Mouse (Mus musculus): ENCODE measurements around the gene Lancl3. TPM values are rescaled to one million over a fixed set of nuclear protein-coding genes. Genes with fewer than 3 reads are reported as not detected.
"Not testable (repeated sequence)": the region's sequence is repeated elsewhere in the genome, so short reads cannot be mapped to it uniquely, and the experiment has no call there.

Gene Lancl3
- polyA plus RNA-seq, 1 experiment from 2014 or later: 0.01 TPM

GRCm38 (mm10) chrX:9259267-9259666 lies 59.6 kb downstream of the Lancl3 start:
- H3K27me3 ChIP-seq: peaks cover 32% of the 10 kb centered on the region
- in situ Hi-C loops (cut with MboI; ENCODE audit: low pct_unique_long_range_greater_than_20kb): no loop called here
- ChIA-PET CTCF (interaction anchor here (1.0 kb wide), 1 partner anchor 58 kb away, joined by 3 read pairs; no protein-coding TSS in a partner anchor), POLR2A (no interaction called here)
- ATAC-seq: no peak
- no peak for TF ChIP-seq CTCF (IDR thresholded peaks at IDR 0.05)
- DNase-seq (ENCODE audit: low read depth, low spot score): no peak

DNA sequence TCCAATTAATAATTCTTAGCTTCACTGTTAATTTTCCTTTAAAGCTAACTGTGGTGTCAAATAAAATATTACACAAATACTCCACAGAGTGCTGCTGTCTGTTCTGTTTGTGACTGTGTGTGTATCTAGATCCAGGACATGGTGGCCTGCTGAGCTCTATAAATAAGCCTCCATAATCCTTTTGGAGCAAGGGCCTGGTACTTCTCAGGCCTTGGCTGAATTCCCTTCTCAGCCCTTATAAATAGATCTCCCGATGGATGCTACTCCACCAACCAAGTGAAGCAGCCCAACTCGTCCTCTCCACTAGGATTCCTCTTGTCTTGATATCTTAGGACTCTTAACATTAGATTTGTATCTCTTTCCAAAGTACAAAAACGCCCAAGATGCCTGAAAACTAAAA lies 71.4 kb downstream of the Lancl3 start:
- ChIA-PET POLR2A (no interaction called here), CTCF (interaction anchor here (1.7 kb wide), 1 partner anchor 9 kb away, joined by 3 read pairs; no protein-coding TSS in a partner anchor)
- ATAC-seq (no peak), DNase-seq (ENCODE audit: low read depth, low spot score) (no peak)
- TF ChIP-seq CTCF (IDR thresholded peaks at IDR 0.05): no peak
- H3K27me3 ChIP-seq: peaks cover 40% of the 10 kb centered on the region
- in situ Hi-C loops (cut with MboI; ENCODE audit: low pct_unique_long_range_greater_than_20kb): no loop called here

DNA sequence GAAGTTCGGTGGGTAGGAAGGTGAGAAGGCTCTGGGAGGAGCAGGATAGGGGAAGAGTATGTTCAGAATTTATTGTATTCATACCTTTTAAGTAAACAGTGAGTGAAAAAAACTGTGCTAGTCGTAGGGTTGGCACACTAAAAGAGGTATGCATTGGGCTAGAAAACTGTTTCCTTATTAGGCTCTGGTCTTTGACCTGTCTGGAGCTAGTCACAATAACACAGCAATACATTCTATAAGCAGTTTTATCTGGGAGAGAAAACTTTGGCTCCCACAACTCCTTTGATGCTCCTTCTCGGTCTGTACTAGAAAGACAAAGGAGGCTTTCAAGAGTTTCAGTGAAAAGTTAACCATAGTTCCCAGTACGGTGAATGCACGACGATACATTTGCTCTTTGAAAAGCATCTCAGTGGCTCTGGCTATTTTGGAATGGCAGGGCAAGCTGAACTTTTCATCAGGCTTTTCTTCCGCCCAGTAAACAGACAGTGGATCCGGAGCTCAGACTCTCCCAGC lies 72.3 kb downstream of the Lancl3 start:
- in situ Hi-C loops (cut with MboI; ENCODE audit: low pct_unique_long_range_greater_than_20kb): no loop called here
- POLR2A ChIA-PET: no interaction called here
- peaks cover 38% of the 10 kb centered on the region for H3K27me3 ChIP-seq
- ATAC-seq: no peak
- CTCF ChIA-PET: interaction anchor here (1.7 kb wide), 1 partner anchor 10 kb away, joined by 3 read pairs; no protein-coding TSS in a partner anchor
- DNase-seq (ENCODE audit: low read depth, low spot score): no peak
- TF ChIP-seq CTCF (IDR thresholded peaks at IDR 0.05): no peak

DNA sequence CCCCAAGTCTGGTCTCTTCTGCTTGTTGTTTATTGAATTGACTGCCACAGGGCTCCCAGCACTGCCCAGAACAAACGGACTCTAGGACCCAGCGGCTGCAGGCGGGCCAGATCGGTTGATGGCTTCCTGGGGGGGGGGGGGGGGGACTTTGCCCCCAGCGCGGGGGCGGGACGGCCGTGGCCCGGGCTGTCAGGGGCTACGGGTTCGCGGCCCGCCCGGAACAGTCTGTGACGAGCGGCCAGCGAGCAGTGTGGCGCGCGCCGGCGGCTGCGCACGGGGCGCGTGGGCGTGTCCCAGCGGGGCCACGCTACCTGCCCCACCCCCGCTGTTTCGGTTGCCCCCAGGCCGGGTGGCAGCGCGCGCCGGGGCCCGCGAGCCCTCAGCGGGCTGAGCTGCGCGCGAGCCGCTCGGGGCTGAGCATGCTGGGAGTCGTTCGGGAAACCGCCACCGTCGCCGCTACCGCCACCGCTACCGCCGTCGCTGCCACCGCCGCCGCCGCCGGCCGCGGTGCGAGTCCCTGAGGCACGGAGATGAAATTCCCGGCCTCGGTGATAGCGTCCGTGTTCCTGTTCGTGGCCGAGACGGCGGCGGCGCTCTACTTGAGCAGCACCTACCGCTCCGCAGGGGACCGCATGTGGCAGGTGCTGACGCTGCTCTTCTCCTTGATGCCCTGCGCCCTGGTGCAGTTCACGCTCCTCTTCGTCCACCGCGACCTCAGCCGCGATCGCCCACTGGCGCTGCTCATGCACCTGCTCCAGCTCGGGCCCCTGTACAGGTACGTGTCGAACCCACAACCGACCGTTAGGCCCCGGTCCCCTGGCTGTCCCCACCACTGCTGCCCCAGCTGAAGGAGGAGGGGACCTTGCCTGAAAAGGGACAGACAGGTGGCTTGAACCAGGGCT lies 73.0 kb downstream of the Lancl3 start, which contains the start of gene Xk:
Gene Xk, plus strand, starts transcription at position 297 of the 902 bp plus-strand sequence.
- CTCF ChIA-PET: no interaction called here
- in situ Hi-C loops (cut with MboI; ENCODE audit: low pct_unique_long_range_greater_than_20kb): no loop called here
- TF ChIP-seq CTCF (IDR thresholded peaks at IDR 0.05): no peak
- DNase-seq (ENCODE audit: low read depth, low spot score) (no peak), ATAC-seq (peak; percentile 65)
- H3K27me3 ChIP-seq: peaks cover 37% of the 10 kb centered on the region
- POLR2A ChIA-PET: no interaction called here

- H3K27me3 ChIP-seq: peaks cover 35% of the 10 kb centered on the region
- POLR2A ChIA-PET: no interaction called here
- ATAC-seq (no peak), DNase-seq (ENCODE audit: low read depth, low spot score) (no peak)
- in situ Hi-C loops (cut with MboI; ENCODE audit: low pct_unique_long_range_greater_than_20kb): no loop called here
- no peak for TF ChIP-seq CTCF (IDR thresholded peaks at IDR 0.05)
- CTCF ChIA-PET: no interaction called here
These were observed 73.8 kb downstream of the Lancl3 start for GRCm38 (mm10) chrX:9273377-9274002.

- DNase-seq (ENCODE audit: low read depth, low spot score) (no peak), ATAC-seq (no peak)
- TF ChIP-seq CTCF (IDR thresholded peaks at IDR 0.05): no peak
- ChIA-PET CTCF (no interaction called here), POLR2A (no interaction called here)
- in situ Hi-C loops (cut with MboI; ENCODE audit: low pct_unique_long_range_greater_than_20kb): no loop called here
- H3K27me3 ChIP-seq: peaks cover 28% of the 10 kb centered on the region
These were observed 74.6 kb downstream of the Lancl3 start for GRCm38 (mm10) chrX:9274321-9274720.

DNA sequence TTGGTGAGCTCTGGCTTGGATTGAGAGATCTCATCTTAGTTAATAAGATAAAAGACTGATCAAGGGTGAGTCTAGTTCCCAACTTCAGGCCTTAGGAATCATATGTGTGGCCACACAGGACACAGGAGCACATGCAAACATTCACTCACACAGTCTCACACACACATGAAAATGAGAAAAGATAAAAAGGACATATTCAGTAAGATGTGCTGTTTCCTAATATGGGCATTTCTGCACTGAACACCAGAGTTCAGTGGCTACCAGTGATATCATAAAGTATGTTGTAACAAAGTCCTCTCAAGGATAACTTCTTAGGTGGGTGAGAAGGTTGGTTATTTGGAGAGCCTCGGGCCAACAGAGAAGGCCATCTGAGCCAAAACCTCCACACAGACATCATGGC lies 83.8 kb downstream of the Lancl3 start, which contains the start of gene H2al1m:
Gene H2al1m, plus strand, starts transcription at position 301 of the 400 bp plus-strand sequence.
- DNase-seq (ENCODE audit: low read depth, low spot score); H3K27me3 ChIP-seq; CTCF ChIA-PET; ATAC-seq; POLR2A ChIA-PET; in situ Hi-C loops (cut with MboI; ENCODE audit: low pct_unique_long_range_greater_than_20kb): not testable (repeated sequence)

GRCm38 (mm10) chrX:9293140-9293829 lies 93.6 kb downstream of the Lancl3 start:
- ATAC-seq; CTCF ChIA-PET; POLR2A ChIA-PET; H3K27me3 ChIP-seq; in situ Hi-C loops (cut with MboI; ENCODE audit: low pct_unique_long_range_greater_than_20kb); DNase-seq (ENCODE audit: low read depth, low spot score): not testable (repeated sequence)

DNA sequence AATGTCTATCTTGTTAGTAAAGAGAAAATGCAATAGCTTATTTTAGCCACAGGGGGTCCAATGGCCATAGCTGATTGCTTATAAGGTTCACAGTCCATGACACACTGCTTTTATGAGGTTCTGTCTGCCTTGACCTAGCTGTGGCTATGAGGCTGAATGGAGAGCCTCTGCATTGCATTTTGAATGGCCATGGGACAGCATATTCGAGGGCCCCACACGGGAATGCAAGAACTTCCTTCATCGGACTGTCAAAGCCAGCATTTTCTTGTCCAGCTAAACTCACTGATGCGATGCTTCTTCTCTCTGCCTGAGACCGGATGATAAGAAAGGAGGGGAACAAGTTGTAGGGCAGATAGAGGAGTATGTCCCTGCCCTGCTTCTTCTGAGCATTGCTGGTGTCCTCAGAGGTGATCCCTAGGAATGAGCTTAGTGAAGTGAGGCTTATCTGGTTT lies 98.7 kb downstream of the Lancl3 start:
- ATAC-seq: no peak
- H3K27me3 ChIP-seq: peaks cover 18% of the 10 kb centered on the region
- in situ Hi-C loops (cut with MboI; ENCODE audit: low pct_unique_long_range_greater_than_20kb): no loop called here
- no peak for DNase-seq (ENCODE audit: low read depth, low spot score)
- CTCF ChIA-PET: no interaction called here
- POLR2A ChIA-PET: no interaction called here
- TF ChIP-seq CTCF (IDR thresholded peaks at IDR 0.05): peak; percentile 11

DNA sequence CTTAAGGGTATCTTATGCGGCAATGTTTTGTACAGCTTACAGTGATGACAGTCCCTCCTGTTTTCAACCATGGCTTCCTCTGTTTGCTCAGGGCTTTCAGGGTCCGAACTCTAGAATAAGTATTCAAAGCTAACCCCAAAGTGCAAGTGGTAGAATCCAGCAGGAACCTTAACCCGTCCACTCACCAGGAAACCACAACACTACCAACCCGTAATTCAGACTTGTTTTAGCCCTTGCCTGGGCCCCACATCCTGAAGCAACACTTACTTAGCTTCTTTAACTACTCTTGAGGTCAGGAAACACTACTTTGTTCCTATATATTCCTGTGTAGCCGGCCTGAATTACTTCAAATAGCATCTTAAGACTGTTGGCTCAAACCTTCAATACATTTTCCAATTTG lies 103.1 kb downstream of the Lancl3 start:
- in situ Hi-C loops (cut with MboI; ENCODE audit: low pct_unique_long_range_greater_than_20kb): no loop called here
- CTCF ChIA-PET: no interaction called here
- DNase-seq (ENCODE audit: low read depth, low spot score): no peak
- POLR2A ChIA-PET: no interaction called here
- peaks cover 32% of the 10 kb centered on the region for H3K27me3 ChIP-seq
- no peak for TF ChIP-seq CTCF (IDR thresholded peaks at IDR 0.05)
- ATAC-seq: no peak

All from Patski (cell line).